Mouse (Mus musculus) lung, postnatal 4 days (tissue): ENCODE data around the gene Pdxk.
"Not testable (repeated sequence)": the region's sequence is repeated elsewhere in the genome, so short reads cannot be mapped to it uniquely, and the experiment has no call there.

Experiments
- DNase-seq, 2 experiments: peaks; one replicate each; pipeline ENCODE4 v3.0.0; 2021

The Pdxk gene

DNA sequence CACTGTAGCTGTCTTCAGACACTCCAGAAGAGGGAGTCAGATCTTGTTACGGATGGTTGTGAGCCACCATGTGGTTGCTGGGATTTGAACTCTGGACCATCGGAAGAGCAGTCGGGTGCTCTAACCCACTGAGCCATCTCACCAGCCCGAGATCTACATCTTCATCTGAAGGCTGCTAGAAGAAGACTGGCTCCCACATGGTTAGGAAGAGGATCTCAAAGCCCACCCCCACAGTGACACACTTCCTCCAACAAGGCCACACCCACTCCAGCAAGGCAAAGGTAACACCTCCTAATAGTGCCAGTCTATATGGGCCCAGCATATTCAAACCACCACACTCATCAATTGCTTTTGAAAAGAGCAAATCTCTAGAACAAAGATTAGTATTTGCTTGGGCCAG is 49.8 kb downstream of the Pdxk start:
- not testable (repeated sequence) for DNase-seq

DNA sequence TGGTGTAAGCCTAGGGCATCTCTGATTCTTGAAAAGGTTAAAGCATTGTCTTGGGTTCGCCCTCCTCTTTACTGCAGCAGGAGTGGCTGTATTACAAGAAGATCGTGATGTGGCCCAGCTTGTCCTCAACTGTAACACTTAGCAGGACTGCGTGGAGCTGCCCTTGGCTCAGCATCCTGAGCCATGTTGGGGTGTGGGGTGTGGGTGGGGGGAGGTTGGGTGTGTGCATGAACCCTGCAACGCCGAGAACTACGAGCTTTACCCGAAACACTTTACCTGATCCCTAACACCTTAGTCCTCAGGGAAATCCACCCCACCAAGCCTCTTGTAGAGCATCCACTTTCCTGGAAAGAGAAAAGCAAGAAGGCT is 51.6 kb downstream of the Pdxk start:
- no peak for DNase-seq

DNA sequence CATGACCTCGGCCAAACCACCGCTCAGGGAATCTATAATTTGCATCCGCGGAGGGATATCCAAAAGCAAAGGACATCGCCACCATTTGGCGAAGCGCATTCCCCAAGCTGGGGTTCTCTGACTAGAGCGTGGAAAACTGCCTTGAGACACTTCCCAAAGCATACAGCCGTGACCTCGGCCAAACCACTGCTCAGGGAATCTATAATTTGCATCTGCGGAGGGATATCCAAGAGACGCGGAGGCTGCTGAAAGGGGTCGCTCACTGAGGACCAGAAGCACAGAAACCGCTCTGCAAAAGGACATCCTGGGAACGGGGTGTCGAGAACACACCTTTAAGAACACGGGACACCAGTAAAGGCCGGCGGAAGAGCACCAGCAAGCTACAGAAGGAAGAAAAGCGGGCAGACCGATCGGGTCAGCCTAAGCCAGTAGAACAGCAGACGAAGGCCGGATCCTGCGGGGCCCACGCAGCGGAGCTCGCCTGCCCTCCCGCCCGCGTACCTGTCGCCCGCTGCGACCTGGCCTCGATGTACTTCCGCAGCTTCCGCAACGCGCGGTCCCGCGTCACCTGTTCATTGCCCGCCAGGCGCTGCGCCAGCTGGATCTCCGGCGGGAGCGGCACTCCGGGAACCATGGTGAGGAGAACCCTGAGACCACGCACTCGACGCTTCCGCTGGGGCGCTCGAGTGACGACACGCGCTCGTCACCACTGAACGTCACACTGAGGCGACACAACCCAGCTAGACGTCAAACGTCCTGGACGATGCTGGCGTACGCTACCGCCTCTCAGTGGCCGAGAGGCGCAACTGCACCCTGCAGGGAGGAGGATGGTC is 52.2 kb downstream of the Pdxk start, which contains the start of gene Rrp1:
Gene Rrp1, minus strand, starts transcription at position 725 of the 833 bp plus-strand sequence.
- peak; percentile 94 to 96 for DNase-seq

DNA sequence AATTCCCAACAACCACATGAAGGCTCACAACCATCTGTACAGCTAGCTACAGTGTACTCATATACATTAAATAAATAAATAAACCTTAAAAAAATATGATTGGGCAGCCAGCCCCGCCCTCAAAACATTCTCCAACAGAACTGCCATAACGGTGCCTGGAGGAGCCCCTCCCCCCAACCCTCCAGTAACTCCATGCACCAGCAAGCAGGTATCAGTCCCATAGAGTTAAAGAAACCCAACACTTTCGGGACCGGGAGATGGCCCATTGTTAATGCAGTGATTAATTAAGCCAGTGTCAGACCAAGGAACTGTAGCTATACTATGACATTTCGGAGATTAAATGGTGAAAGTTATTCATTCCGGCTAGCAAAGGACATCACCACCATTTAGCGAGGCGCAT is 52.9 kb downstream of the Pdxk start:
- DNase-seq: no peak

DNA sequence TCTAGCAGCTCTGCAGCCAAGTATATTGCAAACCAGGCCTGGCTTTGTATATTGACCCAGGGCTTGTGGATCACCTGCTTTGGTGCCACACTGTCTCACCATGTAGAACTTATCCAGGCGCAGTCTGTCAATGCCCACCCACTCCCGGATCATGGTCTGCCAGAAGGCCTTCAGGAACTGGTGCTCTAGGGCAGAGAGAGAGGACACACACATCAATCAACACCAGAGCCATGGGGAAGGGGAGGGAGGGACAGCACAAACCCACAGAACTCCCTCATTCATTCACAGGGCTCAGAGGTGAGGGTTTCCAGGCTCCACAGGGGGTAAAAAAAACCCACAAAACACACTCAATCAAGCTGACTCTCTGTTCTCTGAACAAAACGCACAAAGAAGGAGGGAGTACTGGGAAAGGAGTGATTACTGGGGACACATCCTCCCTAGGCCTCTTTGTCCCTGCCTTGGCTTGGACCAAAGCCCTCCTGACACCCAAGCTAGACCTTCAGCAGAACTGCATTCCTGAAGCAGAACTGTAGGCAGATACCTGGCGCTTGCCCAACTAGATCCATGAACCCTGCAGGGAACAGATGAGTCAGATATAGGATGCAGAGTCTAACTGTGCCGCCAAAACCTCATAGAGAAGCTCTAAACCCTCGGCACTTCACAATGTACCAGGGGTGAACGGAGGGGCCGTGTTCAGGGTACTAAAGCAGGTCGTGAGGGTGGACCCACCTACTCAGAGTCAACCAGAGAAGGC is 55.6 kb downstream of the Pdxk start:
- DNase-seq: no peak

DNA sequence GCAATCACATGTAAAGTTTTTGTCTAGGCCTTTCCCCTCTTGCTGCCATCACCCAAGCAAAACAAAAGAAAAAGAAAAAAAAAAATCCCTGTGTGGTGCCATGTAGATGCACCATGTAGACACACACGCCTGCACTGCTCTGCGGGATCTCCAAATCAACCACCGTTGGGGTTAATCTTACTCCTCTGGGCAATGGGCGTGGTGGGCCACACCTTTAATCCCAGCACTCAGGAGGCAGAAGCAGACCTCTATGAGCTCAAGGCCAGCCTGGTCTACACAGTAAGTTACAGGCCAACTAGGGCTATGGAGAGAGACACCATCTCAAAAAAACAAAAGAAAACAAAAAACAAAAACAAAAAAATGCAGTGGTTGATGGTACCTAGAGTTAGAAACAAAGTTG is 57.6 kb downstream of the Pdxk start:
- no peak for DNase-seq

DNA sequence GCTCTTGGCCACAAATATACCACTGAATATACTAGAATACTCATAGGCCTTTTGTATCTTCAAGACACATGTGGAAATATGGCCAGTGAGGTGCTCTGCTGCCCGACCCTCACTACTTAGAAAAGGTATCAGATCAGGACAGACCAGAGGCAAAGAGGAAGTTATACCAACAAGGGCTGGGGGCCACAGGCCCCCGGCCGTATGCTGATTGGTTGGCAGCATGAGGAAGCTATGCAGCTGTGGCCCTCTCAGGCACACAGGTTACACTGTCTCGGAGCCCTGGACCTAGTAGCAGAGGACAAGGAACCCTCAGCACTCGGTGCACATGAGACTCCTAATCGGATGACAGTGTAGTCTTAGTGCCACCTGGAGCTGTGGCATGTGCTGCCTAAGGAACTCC is 58.6 kb downstream of the Pdxk start:
- DNase-seq: no peak

DNA sequence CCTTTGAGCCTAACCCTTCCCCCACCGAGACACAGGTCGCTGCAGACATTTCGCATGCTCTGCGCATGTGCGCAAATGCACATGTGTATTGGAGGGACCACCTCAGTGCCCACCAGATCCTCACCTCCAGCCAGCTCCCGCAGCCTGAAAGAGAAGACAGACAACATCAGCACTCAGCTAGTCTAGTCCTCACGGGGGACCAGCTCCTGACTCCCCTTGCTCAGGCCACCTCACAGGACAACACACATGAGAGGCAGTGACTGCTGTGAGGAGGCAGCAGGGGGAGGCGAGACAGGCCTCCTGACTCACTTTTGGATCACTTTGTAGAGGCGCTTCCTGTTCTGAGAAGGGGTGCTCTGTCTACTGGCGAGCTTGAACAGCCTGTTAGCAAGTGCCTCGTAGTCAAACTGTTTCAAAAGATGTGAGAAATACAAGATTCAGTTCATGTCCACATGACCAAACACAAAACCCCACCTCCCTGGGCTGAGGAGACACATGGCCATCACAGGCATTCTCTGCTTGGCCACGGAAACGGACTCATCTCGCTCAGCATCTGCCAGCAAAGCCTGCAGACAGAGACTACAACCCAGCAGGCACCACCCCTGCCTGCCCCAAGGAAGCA is 62.4 kb downstream of the Pdxk start:
- DNase-seq: no peak

DNA sequence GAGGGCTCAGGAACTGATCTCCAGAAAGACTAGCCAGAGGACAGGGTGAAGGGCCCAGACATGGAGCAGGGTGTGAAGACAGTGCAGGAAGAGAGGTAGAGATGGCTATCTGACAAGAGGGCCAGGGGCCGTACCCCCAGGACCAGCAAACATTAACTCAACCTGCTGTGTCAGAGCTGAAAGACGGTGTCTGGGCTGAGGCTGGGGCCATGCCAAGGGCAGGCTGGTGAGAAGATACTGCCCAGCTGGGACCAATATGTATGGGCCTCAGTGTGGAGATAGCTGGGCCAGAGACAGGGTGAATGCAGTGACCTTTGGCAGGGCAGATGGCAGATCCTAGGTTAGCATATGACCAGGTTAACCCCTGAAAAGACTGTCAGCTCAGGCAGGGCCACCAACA is 63.6 kb downstream of the Pdxk start:
- no peak for DNase-seq

DNA sequence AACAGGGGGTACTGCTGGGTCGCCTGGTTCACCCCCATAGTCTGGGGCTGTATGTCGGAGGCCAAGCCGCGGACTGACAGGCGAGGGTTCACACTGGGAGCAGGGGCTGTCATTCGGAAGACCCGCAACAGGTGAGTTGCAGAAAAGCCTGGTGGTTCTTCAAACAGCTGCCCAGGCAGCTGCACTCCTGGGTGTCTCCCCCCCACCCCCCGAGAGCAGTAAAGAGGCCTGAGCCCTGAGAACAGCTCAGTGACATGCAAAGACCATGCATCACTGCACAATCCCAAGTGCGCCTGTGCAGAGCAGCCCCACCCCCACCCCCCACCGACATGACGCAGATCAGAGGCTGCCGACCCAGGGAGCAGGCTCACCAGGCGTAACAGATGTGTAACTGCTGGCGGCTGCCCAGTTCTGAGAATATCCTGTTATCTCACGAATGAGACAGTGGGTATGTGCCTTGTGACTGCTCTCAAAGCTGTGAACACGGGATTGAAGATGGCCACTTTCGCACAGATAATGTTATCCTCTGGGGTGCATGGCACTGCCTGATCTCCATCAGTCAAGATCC is 65.6 kb downstream of the Pdxk start:
- DNase-seq: peak in 1 of 2 experiments; percentile 20

DNA sequence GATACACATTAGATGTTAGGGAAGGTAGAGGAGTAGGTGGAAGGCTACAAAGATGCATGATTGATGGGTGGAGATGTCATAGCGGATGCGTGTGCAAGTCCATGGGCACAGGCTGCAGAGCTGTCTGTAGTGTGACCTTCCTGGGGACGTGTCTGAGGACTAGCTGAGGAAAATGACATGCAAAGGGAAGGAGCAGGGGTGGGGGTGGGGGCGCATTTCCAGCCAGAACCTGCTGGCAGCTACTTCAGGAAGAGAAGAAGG is 68.2 kb downstream of the Pdxk start:
- no peak for DNase-seq

DNA sequence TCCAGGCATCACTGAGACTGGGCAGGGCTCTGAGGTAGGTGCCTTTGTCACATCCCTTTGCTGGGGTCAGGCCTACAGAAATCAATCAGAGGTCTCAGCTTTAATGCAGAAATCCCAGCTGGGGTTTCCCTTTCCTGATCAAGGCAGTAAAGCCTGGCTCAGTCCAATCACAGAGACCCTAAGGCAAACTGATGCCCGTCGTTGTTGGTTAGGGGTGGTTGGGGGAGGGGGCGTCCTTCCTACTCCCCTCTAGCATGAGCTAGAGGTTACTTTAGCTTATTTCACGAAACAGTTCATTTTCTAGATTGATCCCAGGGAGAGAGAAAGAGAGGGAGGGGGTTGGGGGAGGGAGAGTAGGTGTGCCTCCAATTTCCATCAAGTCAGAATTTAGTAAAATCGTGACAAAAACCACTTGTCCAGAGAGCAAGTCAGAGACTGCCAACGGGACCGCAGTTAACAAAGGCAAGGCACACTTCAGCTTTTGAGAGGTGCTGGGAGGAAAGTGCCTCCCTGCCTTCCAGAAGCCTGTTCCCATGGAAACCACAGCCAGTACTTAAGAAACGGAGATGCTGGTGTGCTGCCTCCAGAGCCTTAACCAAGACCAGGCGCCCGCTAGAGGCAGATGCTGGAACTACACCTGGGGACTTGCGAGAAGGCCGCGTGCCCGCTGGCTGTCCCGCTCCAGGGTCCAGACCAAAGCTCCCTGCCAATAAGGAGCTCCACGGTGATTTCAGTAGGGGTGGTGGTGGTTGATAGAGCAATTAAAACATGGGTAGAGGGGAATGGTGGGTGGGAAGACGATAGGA is 68.8 kb downstream of the Pdxk start:
- peak; percentile 91 to 94 for DNase-seq

DNA sequence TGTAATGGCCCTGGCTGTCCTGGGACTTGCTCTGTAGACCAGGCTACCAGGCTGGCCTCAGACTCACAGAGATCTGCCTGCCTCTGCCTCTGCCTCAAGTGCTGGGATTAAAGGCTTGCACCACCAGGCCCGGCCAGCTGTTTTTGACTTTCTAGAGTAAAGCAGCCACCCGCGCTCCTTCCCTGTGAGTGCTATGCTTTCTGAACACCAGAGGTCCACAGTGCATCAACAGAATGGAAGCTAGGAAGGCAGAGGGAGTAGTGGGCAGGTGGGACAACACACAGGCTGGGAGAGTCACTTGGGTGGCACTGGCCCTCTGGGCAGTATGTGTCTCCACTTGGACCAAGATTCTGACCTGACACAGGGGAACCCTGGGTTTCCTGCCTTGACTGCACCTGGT is 69.4 kb downstream of the Pdxk start:
- DNase-seq: no peak

DNA sequence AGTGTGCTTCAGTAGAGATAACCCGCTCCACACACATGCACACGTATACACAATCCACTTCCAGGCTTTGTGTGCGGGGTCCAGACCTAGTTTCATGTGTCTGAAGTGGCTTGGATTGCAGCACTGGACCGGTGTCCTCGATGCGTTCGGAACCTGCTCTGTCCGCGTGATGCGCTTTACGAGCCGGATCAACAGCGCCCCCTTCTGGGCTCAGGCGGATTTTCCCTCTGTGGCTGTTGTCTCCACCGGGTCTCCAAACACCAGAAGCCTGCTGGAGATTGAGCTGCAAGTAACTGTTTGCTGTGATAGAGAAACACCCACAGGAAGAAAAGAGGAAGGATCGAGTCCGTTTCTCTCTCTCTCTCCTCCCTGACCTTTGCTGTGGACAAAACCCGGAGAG is 72.7 kb downstream of the Pdxk start:
- peak; percentile 81 to 87 for DNase-seq

DNA sequence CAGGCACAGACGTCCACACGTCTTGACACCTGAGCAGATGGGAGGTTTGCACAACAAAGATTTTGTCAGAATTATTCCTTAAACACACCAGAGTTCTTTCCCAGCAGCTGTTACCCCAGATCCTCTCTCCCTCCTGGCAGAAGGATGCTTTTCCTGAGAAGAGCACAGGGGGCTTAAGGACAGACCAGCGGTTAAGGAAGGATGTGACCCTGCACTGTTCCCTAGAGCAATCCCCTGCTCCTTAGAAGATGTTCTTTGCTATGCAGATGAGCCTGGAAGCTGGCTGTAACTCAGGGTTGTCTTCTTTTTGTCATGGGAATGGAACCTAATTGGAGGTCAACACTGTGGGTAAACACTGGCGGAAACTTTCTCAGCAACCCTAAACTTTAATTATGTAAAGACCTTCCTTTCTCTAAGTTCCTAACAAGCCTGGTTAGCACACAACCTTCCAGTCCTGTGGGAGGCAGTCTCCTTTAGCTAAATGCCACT is 73.7 kb downstream of the Pdxk start:
- DNase-seq: no peak

DNA sequence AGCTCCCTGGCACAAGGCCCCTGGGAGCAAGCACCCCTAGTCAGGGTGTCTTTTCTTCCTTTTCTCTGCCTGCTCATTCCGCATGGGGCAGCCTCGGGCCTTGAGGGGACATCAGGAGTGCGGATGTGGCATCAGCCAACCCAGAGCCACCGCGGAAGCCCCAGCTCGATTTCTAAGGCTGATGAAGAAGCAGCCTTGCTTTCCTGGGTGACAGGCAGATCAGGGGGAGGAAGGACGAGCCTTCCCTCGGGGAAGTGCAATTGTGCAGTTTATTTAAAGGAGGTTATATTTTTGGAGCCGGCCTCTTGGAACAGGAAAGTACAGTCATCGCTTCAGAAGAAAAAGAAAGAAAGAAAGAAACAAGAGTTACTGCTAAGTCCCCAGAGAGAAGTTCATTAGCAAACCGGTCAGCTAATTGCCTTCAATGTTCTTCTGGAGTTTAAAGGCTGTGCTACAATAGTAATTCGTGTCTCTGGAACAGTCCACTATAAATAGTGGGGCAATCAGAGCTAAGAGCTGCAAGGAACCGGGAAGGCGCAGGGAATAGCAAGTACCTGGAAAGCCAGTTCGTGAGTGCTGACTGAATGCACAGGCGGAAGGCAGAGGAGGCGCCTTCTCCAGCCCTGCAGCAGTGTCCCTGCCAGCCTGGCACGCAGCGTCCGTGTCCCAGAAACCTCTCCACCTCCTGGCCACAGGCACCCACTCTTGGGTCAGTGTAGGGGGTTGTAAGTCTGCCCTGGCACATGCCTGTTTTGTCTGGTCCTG is 76.4 kb downstream of the Pdxk start:
- no peak for DNase-seq
